Mouse (Mus musculus): ENCODE data around the gene Gpr3. TPM values are rescaled to one million over a fixed set of nuclear protein-coding genes. Genes with fewer than 3 reads are reported as not detected.

The Gpr3 gene
- polyA plus RNA-seq, 1 experiment from 2014 or later, result 0.37 TPM

GRCm38 (mm10) chr4:133226073-133226472 lies 13.7 kb upstream of the Gpr3 start:
- no peak overlapping the region for H3K27ac ChIP-seq (ENCODE audit: low read depth, low read length)

GRCm38 (mm10) chr4:133223875-133224274 lies 11.5 kb upstream of the Gpr3 start:
- no peak for ATAC-seq (replicated peaks; ENCODE audit: insufficient number of reproducible peaks, low FRiP score, low TSS enrichment)
- Histone ChIP-seq H3K4me2 (no peak overlapping the region), H3K36me3 (ENCODE audit: control insufficient read depth, insufficient read depth, low read length) (no peaks in the 10 kb centered on the region), H3K4me3 (ENCODE audit: low read depth, low read length) (no peak overlapping the region), H3K9me3 (replicated peaks; ENCODE audit: control insufficient read depth, low read length) (no peaks in the 10 kb centered on the region), H3K9ac (ENCODE audit: low read depth, low read length) (no peak overlapping the region), H3K27ac (ENCODE audit: low read depth, low read length) (no peak overlapping the region), H3K27me3 (ENCODE audit: control insufficient read depth, insufficient read depth, low read length) (peaks cover 35% of the 10 kb centered on the region), H3K4me1 (ENCODE audit: control insufficient read depth, insufficient read depth, low read length) (peaks cover 4% of the 10 kb centered on the region; the same call in 1 of the 2 replicates)
- WGBS (ENCODE audit: insufficient replicate concordance), result 61% methylated on average over 5 of the region's 5 CpGs

More at GRCm38 (mm10) chr4:133226073-133226472, 13.7 kb upstream of the Gpr3 start:
- ATAC-seq (replicated peaks; ENCODE audit: insufficient number of reproducible peaks, low FRiP score, low TSS enrichment), result no peak
- no peak overlapping the region for H3K4me2 ChIP-seq
- H3K9me3 ChIP-seq (replicated peaks; ENCODE audit: control insufficient read depth, low read length), result no peaks in the 10 kb centered on the region
- no peak overlapping the region for H3K9ac ChIP-seq (ENCODE audit: low read depth, low read length)
- H3K4me3 ChIP-seq (ENCODE audit: low read depth, low read length), result no peak overlapping the region
- H3K27me3 ChIP-seq (ENCODE audit: control insufficient read depth, insufficient read depth, low read length), result peaks cover 21% of the 10 kb centered on the region
- WGBS (ENCODE audit: insufficient replicate concordance), result 68% methylated on average over 10 of the region's 10 CpGs
- H3K4me1 ChIP-seq (ENCODE audit: control insufficient read depth, insufficient read depth, low read length), result no peaks in the 10 kb centered on the region
- no peaks in the 10 kb centered on the region for H3K36me3 ChIP-seq (ENCODE audit: control insufficient read depth, insufficient read depth, low read length)

DNA sequence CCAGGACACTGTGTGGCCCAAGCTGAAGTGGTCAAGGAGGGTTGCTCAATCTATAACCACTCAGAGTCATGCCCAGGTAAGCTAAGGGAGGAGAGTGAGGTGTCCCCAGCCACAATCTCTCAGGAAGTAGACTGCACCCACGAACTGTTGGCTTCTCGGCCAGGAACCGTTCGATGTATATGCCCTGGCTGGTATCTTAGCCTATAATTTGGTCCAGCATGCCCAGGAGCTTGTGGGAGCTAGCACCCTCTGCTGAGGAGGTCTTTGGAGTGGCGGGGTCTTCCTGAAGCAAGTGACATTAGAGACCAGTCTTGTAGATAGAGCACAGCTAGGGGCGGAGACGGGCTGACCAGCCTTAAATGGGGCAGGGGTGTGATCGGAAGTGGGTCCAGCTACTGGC lies 9.4 kb upstream of the Gpr3 start:
- Histone ChIP-seq H3K9me3 (replicated peaks; ENCODE audit: control insufficient read depth, low read length) (no peaks in the 10 kb centered on the region), H3K4me2 (no peak overlapping the region), H3K27me3 (ENCODE audit: control insufficient read depth, insufficient read depth, low read length) (peaks cover 35% of the 10 kb centered on the region), H3K4me3 (ENCODE audit: low read depth, low read length) (no peak overlapping the region), H3K27ac (ENCODE audit: low read depth, low read length) (no peak overlapping the region), H3K36me3 (ENCODE audit: control insufficient read depth, insufficient read depth, low read length) (no peaks in the 10 kb centered on the region), H3K4me1 (ENCODE audit: control insufficient read depth, insufficient read depth, low read length) (peaks cover 4% of the 10 kb centered on the region; the same call in 1 of the 2 replicates), H3K9ac (ENCODE audit: low read depth, low read length) (no peak overlapping the region)
- WGBS (ENCODE audit: insufficient replicate concordance), result 72% methylated on average over 8 of the region's 8 CpGs
- ATAC-seq (replicated peaks; ENCODE audit: insufficient number of reproducible peaks, low FRiP score, low TSS enrichment), result no peak

DNA sequence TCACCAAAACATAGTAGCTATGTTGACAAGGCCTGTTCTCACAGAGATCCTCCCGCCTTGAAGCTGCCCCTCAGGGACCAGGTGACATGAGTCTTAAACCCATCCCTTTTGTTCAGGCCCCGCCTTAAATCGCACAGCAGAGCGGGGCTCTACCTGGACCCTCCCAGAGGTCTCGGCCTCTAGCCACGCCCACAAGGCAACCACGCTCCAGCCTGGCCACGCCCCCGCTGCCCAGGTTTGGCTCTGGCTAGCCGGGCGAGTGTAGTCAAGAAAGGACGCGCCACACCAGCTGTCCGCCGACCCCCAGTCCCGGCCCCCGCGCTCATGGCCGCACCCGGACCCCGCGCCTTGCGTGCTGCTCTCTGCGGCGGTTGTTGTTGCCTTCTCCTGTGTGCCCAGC lies 8.3 kb upstream of the Gpr3 start:
- H3K36me3 ChIP-seq (ENCODE audit: control insufficient read depth, insufficient read depth, low read length), result no peaks in the 10 kb centered on the region
- no peak overlapping the region for H3K27ac ChIP-seq (ENCODE audit: low read depth, low read length)
- H3K9ac ChIP-seq (ENCODE audit: low read depth, low read length), result peak overlapping the region; percentile 47; the same call in 1 of the 2 replicates
- peaks cover 4% of the 10 kb centered on the region; the same call in 1 of the 2 replicates for H3K4me1 ChIP-seq (ENCODE audit: control insufficient read depth, insufficient read depth, low read length)
- 1% methylated on average over 25 of the region's 25 CpGs for WGBS (ENCODE audit: insufficient replicate concordance)
- peaks cover 35% of the 10 kb centered on the region for H3K27me3 ChIP-seq (ENCODE audit: control insufficient read depth, insufficient read depth, low read length)
- peak overlapping the region; percentile 74 for H3K4me2 ChIP-seq
- no peaks in the 10 kb centered on the region for H3K9me3 ChIP-seq (replicated peaks; ENCODE audit: control insufficient read depth, low read length)
- no peak for ATAC-seq (replicated peaks; ENCODE audit: insufficient number of reproducible peaks, low FRiP score, low TSS enrichment)
- peak overlapping the region; percentile 35 for H3K4me3 ChIP-seq (ENCODE audit: low read depth, low read length)

- Histone ChIP-seq H3K27me3 (ENCODE audit: control insufficient read depth, insufficient read depth, low read length) (peaks cover 37% of the 10 kb centered on the region), H3K4me1 (ENCODE audit: control insufficient read depth, insufficient read depth, low read length) (peaks cover 4% of the 10 kb centered on the region; the same call in 1 of the 2 replicates)
- no peak for ATAC-seq (replicated peaks; ENCODE audit: insufficient number of reproducible peaks, low FRiP score, low TSS enrichment)
Observed at GRCm38 (mm10) chr4:133218745-133219144, 6.4 kb upstream of the Gpr3 start.

DNA sequence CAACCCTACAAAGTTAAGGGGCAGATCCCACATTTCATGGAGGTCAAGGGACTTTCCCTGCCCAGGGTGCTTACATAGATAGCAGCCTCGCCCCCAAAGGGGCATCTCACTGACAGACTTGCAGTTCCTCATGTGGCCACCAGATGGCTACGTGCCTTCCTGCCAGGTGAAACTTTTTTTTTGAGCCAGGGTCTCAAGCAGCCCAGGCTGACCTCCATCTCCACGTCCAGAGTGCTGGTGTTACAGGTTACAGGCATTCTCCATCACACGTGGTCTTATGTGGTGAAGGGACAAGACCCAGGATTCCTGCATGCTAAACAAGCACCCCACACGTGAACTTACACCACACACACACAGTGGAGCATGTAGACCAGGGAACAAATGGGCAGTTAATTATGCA lies 5.3 kb upstream of the Gpr3 start:
- no peak for ATAC-seq (replicated peaks; ENCODE audit: insufficient number of reproducible peaks, low FRiP score, low TSS enrichment)
- Histone ChIP-seq H3K4me1 (ENCODE audit: control insufficient read depth, insufficient read depth, low read length) (peaks cover 14% of the 10 kb centered on the region), H3K9ac (ENCODE audit: low read depth, low read length) (no peak overlapping the region), H3K4me2 (no peak overlapping the region), H3K27me3 (ENCODE audit: control insufficient read depth, insufficient read depth, low read length) (peaks cover 44% of the 10 kb centered on the region), H3K9me3 (replicated peaks; ENCODE audit: control insufficient read depth, low read length) (no peaks in the 10 kb centered on the region), H3K4me3 (ENCODE audit: low read depth, low read length) (no peak overlapping the region), H3K36me3 (ENCODE audit: control insufficient read depth, insufficient read depth, low read length) (no peaks in the 10 kb centered on the region), H3K27ac (ENCODE audit: low read depth, low read length) (no peak overlapping the region)
- WGBS (ENCODE audit: insufficient replicate concordance), result 5% methylated on average over 5 of the region's 5 CpGs

More at GRCm38 (mm10) chr4:133218745-133219144, 6.4 kb upstream of the Gpr3 start:
- no peaks in the 10 kb centered on the region for H3K9me3 ChIP-seq (replicated peaks; ENCODE audit: control insufficient read depth, low read length)
- H3K9ac ChIP-seq (ENCODE audit: low read depth, low read length), result no peak overlapping the region
- no peak overlapping the region for H3K4me2 ChIP-seq
- H3K27ac ChIP-seq (ENCODE audit: low read depth, low read length), result no peak overlapping the region
- no peaks in the 10 kb centered on the region for H3K36me3 ChIP-seq (ENCODE audit: control insufficient read depth, insufficient read depth, low read length)
- H3K4me3 ChIP-seq (ENCODE audit: low read depth, low read length), result no peak overlapping the region
- 88% methylated on average over 3 of the region's 3 CpGs for WGBS (ENCODE audit: insufficient replicate concordance)

DNA sequence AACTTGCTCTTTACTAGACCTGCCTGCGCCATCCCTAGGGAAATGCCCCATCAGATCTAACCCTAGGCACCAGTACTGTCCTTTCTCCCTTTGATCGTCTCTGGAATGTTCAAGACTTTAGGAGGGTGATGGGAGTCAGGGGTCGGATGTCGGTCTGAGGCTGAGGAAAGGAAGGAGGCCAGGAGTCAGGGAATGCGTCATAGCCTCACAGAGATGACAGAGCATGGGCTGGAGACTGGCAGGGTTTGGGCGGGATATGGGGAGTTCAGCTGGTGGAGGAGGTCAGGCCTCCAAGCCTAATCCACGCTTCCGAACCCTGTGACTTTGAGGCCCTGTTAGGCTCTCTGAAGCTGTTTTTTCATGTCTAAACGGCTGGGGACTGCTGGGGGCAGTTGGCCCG lies 1.3 kb upstream of the Gpr3 start:
- Histone ChIP-seq H3K4me3 (ENCODE audit: low read depth, low read length) (no peak overlapping the region; the same call in 1 of the 2 replicates), H3K36me3 (ENCODE audit: control insufficient read depth, insufficient read depth, low read length) (no peaks in the 10 kb centered on the region), H3K9ac (ENCODE audit: low read depth, low read length) (no peak overlapping the region), H3K9me3 (replicated peaks; ENCODE audit: control insufficient read depth, low read length) (no peaks in the 10 kb centered on the region), H3K4me1 (ENCODE audit: control insufficient read depth, insufficient read depth, low read length) (peaks cover 10% of the 10 kb centered on the region), H3K27ac (ENCODE audit: low read depth, low read length) (no peak overlapping the region), H3K4me2 (peak overlapping the region; percentile 87), H3K27me3 (ENCODE audit: control insufficient read depth, insufficient read depth, low read length) (peaks cover 40% of the 10 kb centered on the region)
- ATAC-seq (replicated peaks; ENCODE audit: insufficient number of reproducible peaks, low FRiP score, low TSS enrichment), result no peak
- 10% methylated on average over 10 of the region's 10 CpGs for WGBS (ENCODE audit: insufficient replicate concordance)

GRCm38 (mm10) chr4:133213268-133213590 lies 893 bp upstream of the Gpr3 start:
- H3K27ac ChIP-seq (ENCODE audit: low read depth, low read length), result no peak overlapping the region
- H3K9me3 ChIP-seq (replicated peaks; ENCODE audit: control insufficient read depth, low read length), result no peaks in the 10 kb centered on the region
- ATAC-seq (replicated peaks; ENCODE audit: insufficient number of reproducible peaks, low FRiP score, low TSS enrichment), result no peak
- H3K27me3 ChIP-seq (ENCODE audit: control insufficient read depth, insufficient read depth, low read length), result peaks cover 40% of the 10 kb centered on the region
- H3K4me1 ChIP-seq (ENCODE audit: control insufficient read depth, insufficient read depth, low read length), result peaks cover 10% of the 10 kb centered on the region
- no peaks in the 10 kb centered on the region for H3K36me3 ChIP-seq (ENCODE audit: control insufficient read depth, insufficient read depth, low read length)
- H3K9ac ChIP-seq (ENCODE audit: low read depth, low read length), result no peak overlapping the region
- 2% methylated on average over 9 of the region's 9 CpGs for WGBS (ENCODE audit: insufficient replicate concordance)
- peak overlapping the region; percentile 62 for H3K4me3 ChIP-seq (ENCODE audit: low read depth, low read length)
- peak overlapping the region; percentile 87 for H3K4me2 ChIP-seq

DNA sequence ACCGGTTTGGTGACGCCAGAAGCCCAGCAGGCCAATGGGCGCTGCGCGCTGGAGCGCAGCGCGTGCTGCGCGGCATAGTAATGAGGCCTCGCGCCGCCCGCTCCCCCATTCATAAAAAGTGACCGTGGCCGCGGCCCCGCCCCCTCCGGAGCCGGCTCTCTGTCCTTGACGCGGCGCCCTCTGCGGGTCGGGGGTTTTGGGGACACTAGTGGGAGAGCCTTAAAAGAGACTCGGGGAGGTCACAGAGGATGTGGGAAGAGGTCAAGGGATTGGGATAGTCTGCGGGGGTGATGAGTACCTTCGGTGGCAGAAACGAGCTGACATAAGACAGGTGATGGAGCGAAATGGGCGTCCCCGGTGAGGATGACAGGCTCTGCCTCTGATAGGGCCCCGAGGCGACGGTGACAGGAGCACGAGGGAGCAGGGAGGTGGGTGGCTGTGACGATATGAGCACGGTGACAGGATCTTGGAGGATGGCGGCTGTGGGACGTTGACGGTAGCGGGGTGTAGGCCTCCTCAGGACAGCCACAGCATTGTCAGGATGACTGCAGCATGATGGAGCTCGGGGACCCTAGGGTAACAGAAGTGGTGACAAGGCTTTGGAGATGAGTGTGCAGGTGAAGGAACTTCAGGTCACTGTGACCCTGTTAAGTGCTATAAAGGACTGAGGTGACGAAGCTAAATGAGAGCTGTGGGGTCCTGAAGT lies 379 bp upstream of the Gpr3 start:
- H3K27ac ChIP-seq (ENCODE audit: low read depth, low read length), result no peak overlapping the region
- peak overlapping the region; percentile 65 for H3K9ac ChIP-seq (ENCODE audit: low read depth, low read length)
- H3K36me3 ChIP-seq (ENCODE audit: control insufficient read depth, insufficient read depth, low read length), result no peaks in the 10 kb centered on the region
- peak overlapping the region; percentile 62 for H3K4me3 ChIP-seq (ENCODE audit: low read depth, low read length)
- peak; percentile 80 for ATAC-seq (replicated peaks; ENCODE audit: insufficient number of reproducible peaks, low FRiP score, low TSS enrichment)
- 2% methylated on average over 44 of the region's 44 CpGs for WGBS (ENCODE audit: insufficient replicate concordance)
- peaks cover 40% of the 10 kb centered on the region for H3K27me3 ChIP-seq (ENCODE audit: control insufficient read depth, insufficient read depth, low read length)
- H3K9me3 ChIP-seq (replicated peaks; ENCODE audit: control insufficient read depth, low read length), result no peaks in the 10 kb centered on the region
- peaks cover 10% of the 10 kb centered on the region for H3K4me1 ChIP-seq (ENCODE audit: control insufficient read depth, insufficient read depth, low read length)
- peak overlapping the region; percentile 87 for H3K4me2 ChIP-seq
